Mouse (Mus musculus): ENCODE results near the gene Ano3. TPM values are rescaled to one million over a fixed set of nuclear protein-coding genes. Genes with fewer than 3 reads are reported as not detected.

Gene Ano3
- polyA plus RNA-seq, 1 experiment, result not detected

DNA sequence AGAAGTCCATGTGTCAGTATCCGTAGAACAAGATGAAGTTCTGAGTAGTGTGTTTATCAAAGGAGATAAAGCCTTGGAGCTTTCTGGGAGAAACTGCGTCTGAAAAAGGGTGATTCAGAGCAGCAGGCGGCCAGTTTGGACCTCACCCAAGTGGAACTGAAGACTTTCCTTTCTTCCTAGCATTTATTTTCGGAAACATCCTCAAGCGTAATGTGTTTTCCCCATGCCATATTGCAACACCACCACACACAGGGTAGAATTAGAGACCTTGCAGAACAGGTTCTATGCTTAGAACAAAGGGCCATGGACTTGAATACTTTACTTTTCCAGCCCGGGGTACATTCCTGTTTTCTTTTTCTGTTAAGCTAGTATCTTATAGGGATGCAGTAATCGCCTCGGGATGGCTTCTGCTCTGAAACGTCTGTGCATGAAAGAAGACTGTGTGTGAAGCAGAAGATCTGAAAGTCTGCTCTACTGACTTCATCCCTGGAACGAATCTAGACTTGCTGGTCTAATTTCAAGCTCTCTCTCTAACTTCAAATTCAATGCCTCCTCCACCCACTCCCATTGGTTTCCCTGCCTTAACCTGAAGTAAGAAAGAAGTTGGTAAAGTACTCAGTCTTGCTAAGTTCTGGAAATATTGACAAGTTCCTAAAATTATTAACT is 240.5 kb downstream of the Ano3 start:
- no peak for TF ChIP-seq GATA1 (IDR thresholded peaks at IDR 0.05; ENCODE audit: low read length)
- TF ChIP-seq TAL1 (IDR thresholded peaks at IDR 0.05; ENCODE audit: low read length), result no peak
- no peaks in the 10 kb centered on the region for H3K4me1 ChIP-seq (ENCODE audit: control insufficient read depth)
- 0 out of 2 replicates have a peak, but pooled peaks cover 2% of the 10 kb centered on the region for H3K9me3 ChIP-seq (ENCODE audit: control insufficient read depth, low read length)
- no peaks in the 10 kb centered on the region for H3K36me3 ChIP-seq (ENCODE audit: control insufficient read depth)
- H3K27me3 ChIP-seq (ENCODE audit: control insufficient read depth), result no peaks in the 10 kb centered on the region
- H3K4me3 ChIP-seq (replicated peaks), result no peak overlapping the region

DNA sequence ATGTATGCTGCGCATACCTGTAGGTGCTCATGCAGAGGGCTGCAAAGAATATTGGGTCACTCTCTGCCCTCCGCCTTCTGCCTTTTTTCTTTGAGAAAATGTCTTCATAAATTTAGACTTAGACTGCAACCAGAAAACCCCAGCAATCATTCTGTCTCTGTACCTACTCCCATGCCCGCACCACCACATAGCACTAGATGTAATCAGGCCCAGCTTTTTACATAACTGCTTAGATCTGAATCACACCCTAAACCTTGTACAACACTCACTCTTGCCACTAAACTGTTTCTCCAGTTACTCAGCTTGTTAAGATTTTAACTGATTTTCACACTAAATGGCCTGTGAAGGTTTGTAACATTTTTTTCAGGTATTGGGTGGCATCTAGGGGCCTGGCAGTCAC is 241.3 kb downstream of the Ano3 start:
- no peaks in the 10 kb centered on the region for H3K27me3 ChIP-seq (ENCODE audit: control insufficient read depth)
- no peaks in the 10 kb centered on the region for H3K4me1 ChIP-seq (ENCODE audit: control insufficient read depth)

DNA sequence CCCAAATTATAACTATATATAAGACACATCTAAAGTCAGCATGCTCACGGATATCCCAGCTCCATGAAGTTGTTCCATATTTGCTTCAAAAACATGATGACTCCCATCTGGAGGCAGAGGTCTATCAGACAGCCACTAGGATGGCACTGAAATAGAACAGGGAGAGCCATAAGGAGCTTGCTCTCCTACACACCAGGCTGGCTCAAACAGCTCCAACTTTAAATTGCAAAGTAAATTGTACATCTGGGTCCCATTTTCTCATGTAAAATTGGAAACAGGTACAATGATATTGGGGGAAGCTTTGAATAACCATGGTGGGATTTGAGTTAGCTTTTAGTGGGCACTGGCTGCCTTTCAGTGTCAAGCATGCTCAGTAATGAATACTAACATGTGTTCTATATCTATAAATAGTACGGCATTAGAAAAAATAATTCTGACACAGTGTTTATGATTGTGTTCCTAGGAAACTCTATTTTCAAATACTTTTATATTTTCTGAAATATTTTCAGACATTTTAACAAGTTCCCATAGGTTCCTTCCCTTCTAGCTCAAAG is 279.6 kb downstream of the Ano3 start:
- no peaks in the 10 kb centered on the region; the same call in 1 of the 2 replicates for H3K9me3 ChIP-seq (ENCODE audit: control insufficient read depth, low read length)
- H3K27me3 ChIP-seq (ENCODE audit: control insufficient read depth), result no peaks in the 10 kb centered on the region
- no peak overlapping the region for H3K4me3 ChIP-seq (replicated peaks)
- no peaks in the 10 kb centered on the region for H3K4me1 ChIP-seq (ENCODE audit: control insufficient read depth)
- no peaks in the 10 kb centered on the region for H3K36me3 ChIP-seq (ENCODE audit: control insufficient read depth)
- TF ChIP-seq TAL1 (IDR thresholded peaks at IDR 0.05; ENCODE audit: low read length) (no peak), GATA1 (IDR thresholded peaks at IDR 0.05; ENCODE audit: low read length) (no peak)

More for the DNA sequence above, 241.3 kb downstream of the Ano3 start:
- Histone ChIP-seq H3K9me3 (ENCODE audit: control insufficient read depth, low read length) (0 out of 2 replicates have a peak, but pooled peaks cover 2% of the 10 kb centered on the region), H3K36me3 (ENCODE audit: control insufficient read depth) (no peaks in the 10 kb centered on the region), H3K4me3 (replicated peaks) (no peak overlapping the region)
- TF ChIP-seq GATA1 (IDR thresholded peaks at IDR 0.05; ENCODE audit: low read length), result no peak
- TF ChIP-seq TAL1 (IDR thresholded peaks at IDR 0.05; ENCODE audit: low read length), result no peak

DNA sequence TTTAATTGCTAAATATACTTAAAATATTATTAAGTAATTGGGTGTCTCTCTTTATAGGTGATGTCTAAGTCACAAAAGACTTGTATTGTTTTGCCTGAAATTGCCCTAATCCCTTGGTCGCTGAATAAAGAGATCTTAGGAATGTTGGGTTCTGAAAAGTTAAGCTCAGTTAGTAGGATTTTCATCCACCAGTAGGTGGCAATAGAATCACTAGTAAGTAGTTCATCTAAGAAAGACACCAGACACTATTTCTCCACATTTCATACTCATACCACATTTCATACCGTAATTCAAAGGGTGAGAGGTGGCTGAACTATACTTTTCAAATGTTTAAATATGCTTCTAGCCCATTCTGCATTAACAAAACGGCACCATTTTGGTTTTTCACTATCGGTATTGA is 287.4 kb downstream of the Ano3 start:
- Histone ChIP-seq H3K4me3 (replicated peaks) (no peak overlapping the region), H3K36me3 (ENCODE audit: control insufficient read depth) (no peaks in the 10 kb centered on the region), H3K27me3 (ENCODE audit: control insufficient read depth) (no peaks in the 10 kb centered on the region), H3K4me1 (ENCODE audit: control insufficient read depth) (no peaks in the 10 kb centered on the region), H3K9me3 (ENCODE audit: control insufficient read depth, low read length) (no peaks in the 10 kb centered on the region)
- TF ChIP-seq GATA1 (IDR thresholded peaks at IDR 0.05; ENCODE audit: low read length) (no peak), TAL1 (IDR thresholded peaks at IDR 0.05; ENCODE audit: low read length) (no peak)

DNA sequence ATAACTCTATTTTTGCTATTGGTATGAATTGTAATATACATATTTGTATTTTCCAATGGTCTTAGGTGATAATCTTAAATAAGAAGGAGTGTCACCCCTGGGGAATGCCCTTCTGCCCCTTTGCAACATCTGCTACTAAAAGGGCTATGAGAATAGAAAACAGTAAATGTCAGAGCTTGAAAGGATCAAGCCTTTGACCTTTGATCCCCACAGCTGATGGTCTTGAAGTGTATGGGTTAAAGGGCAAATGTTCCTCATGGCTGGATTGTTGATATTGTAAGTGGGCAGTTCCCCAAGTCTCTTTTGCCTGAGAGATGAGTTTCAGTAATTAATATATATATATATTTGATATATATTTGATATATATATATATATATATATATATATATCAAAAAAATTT is 305.9 kb downstream of the Ano3 start:
- no peak overlapping the region for H3K4me3 ChIP-seq (replicated peaks)
- TF ChIP-seq TAL1 (IDR thresholded peaks at IDR 0.05; ENCODE audit: low read length) (no peak), GATA1 (IDR thresholded peaks at IDR 0.05; ENCODE audit: low read length) (no peak)
- no peaks in the 10 kb centered on the region for H3K27me3 ChIP-seq (ENCODE audit: control insufficient read depth)
- no peaks in the 10 kb centered on the region; the same call in 1 of the 2 replicates for H3K9me3 ChIP-seq (ENCODE audit: control insufficient read depth, low read length)
- H3K4me1 ChIP-seq (ENCODE audit: control insufficient read depth), result no peaks in the 10 kb centered on the region
- no peaks in the 10 kb centered on the region for H3K36me3 ChIP-seq (ENCODE audit: control insufficient read depth)

DNA sequence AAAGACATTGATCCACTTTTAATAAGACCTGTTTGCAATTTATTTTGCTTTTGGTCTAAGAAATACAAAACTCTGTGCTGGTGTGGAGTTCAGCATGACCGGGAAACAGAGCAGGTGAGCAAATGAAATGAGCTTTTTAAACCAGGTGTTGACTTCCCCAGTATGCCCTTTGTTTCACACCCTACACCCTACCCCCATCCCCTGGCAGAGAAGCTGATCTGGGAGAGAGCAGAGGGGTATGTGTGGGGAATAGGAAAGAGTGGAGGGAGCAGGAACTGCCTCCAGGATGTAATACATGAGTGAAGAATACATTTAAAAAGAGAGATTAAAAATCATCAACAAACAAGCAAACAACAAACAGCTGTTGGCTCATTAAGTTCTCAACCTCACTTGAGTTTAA is 306.4 kb downstream of the Ano3 start:
- H3K36me3 ChIP-seq (ENCODE audit: control insufficient read depth), result no peaks in the 10 kb centered on the region
- H3K4me3 ChIP-seq (replicated peaks), result no peak overlapping the region
- TF ChIP-seq GATA1 (IDR thresholded peaks at IDR 0.05; ENCODE audit: low read length), result no peak
- TF ChIP-seq TAL1 (IDR thresholded peaks at IDR 0.05; ENCODE audit: low read length), result no peak
- no peaks in the 10 kb centered on the region; the same call in 1 of the 2 replicates for H3K9me3 ChIP-seq (ENCODE audit: control insufficient read depth, low read length)
- H3K27me3 ChIP-seq (ENCODE audit: control insufficient read depth), result no peaks in the 10 kb centered on the region
- H3K4me1 ChIP-seq (ENCODE audit: control insufficient read depth), result no peaks in the 10 kb centered on the region

Other genes with a start within 250 kb of the Ano3 start
- gene Muc15, start 229.6 kb downstream of the Ano3 start, polyA plus RNA-seq (2012), result 0.01 TPM in 1 of 2 replicates, not detected in the other
- gene Gm13941, start 155.1 kb upstream of the Ano3 start, polyA plus RNA-seq (2012), result not detected in 2 replicates
- gene Gm15130, start 202.0 kb upstream of the Ano3 start, polyA plus RNA-seq (2012), result not detected in 2 replicates

Measured in erythroblast, embryonic 14.5 days (primary cell).